Mouse (Mus musculus): ENCODE measurements around the gene Sctr.

The Sctr gene

DNA sequence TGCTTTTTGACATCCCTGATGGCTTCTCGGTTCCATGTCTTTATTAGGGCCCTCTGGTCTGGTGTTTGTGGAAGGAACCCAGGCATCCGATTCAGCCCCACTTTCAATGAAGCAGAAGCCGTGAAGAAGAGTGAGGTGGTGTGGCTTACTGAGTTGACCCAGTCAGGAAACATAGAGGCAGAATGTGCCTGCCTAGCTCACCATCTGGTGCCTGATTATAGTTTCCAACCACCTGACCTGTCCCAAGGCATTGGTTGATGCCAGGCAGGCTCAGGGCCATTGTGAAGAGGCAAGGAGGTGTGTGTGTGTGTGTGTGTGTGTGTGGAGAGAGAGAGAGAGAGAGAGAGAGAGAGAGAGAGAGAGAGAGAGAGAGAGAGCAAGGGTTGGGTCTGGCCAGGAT, 23.8 kb downstream of the Sctr start:
- no peak for DNase-seq

GRCm38 (mm10) chr1:120032804-120033468, 26.2 kb downstream of the Sctr start:
- DNase-seq = peak; percentile 90

- DNase-seq = no peak
Observed at GRCm38 (mm10) chr1:120033469-120033854, 26.8 kb downstream of the Sctr start.

GRCm38 (mm10) chr1:120034793-120035192, 28.1 kb downstream of the Sctr start:
- DNase-seq = no peak

- no peak for DNase-seq
Observed at GRCm38 (mm10) chr1:120035456-120036034, 28.9 kb downstream of the Sctr start.

DNA sequence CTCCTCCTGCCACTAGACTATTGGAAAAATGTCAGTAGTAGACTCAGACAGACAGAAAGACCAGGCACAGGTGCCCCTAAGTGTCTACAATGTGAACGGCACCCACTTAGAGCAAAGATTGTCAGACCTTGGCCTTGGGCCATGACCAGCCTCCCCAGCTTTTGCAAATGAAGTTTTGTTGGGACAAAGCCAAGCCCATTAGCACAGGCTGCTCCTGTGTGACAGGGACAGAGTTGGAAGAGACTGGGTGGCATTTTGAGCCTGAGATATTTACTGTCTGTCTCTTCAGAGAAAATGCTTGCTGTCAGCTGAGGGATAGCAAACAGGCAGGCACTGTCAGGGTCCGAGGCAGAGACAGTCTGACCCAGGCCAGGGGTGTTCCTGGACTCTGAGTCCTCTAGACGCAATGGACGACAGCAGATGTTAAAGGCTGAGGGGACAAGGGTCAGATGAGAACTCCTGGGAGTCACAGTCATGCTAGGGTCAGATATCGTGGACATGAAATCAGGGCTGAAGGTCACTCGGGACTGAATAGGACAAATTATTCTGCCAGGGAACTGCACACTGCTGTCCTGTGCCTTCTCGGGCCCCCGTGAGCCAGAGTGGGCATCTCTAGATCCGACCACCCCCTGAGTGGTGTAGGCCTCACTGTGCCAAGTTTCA, 30.5 kb downstream of the Sctr start:
- peak; percentile 68 for DNase-seq

DNA sequence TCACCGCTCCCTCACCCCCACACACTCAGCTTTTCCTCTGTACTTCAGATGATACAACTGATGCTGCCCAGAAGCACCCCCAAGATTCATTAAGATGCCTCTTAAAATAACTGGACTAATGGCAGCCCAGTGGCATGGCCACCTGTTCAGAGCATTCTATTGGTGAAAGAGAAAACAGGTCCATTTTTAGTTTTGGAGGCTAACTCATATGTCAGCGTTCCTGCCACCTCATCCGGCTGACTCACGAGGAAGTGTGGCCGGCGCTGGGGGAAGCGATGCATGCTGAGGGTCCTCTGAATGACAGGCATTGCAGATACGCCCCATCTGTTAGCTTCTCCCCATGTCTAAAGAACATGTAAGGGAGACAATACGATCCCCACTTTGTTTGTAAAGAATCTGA, 31.9 kb downstream of the Sctr start:
- no peak for DNase-seq

DNA sequence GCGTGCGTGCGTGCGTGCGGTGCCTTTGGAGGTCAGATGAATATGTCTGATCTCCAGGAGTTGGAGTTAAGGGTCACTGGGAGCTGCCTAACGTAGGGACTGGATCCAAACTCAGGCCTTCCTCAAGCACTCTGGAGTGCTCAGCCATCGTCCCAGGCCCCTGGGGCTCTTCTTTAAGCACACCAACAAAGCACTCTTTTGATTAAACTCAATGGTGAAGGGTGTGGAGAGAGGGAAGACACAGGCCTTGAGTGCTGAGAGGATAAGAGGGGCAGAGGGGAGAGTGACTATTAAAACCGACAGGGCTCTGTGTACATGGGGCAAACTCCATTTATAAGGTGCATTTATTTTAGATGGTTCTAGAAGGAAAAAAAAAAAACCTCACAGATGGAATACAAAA, 35.7 kb downstream of the Sctr start:
- DNase-seq = no peak

DNA sequence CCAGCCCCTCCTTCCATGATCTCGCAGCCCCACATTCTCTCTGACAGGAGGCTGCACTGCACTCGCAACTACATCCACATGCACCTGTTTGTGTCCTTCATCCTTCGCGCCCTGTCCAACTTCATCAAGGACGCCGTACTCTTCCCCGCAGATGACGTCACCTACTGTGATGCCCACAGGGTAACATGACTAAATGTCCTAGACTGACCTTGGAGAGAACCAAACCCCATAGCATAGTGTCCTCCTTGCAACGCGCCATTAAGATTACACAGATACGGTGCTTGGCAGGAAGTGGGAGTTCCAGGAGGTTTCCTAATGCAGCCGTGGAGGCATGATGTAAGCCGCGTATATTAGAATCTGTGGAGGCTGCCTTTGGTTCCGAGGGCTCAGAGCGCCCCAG, 37.9 kb downstream of the Sctr start:
- DNase-seq = no peak

- no peak for DNase-seq
Observed at GRCm38 (mm10) chr1:120047325-120047724, 40.6 kb downstream of the Sctr start.

GRCm38 (mm10) chr1:120051070-120051469, 44.4 kb downstream of the Sctr start:
- DNase-seq = no peak

- no peak for DNase-seq
Observed at GRCm38 (mm10) chr1:120054997-120055396, 48.3 kb downstream of the Sctr start.

DNA sequence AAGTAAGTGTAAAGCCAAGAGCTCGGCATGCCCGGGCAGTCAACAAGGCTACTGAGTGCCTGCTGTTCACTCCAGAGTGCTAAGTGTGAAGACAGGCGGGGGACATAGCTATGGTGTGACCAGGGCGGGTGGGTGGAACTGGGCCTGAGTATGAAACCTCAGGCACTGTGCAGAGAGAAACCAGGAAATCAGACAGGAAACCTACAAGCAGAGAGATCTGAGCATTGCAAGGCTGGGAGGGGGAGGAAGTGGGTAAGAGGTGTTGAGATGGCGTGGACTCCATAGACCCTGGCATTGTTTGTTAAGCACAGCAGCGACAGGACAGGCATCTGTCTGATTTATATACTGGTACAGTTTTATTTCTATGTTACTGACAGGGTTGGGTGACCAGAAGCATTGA, 48.8 kb downstream of the Sctr start:
- no peak for DNase-seq

GRCm38 (mm10) chr1:120056236-120056635, 49.5 kb downstream of the Sctr start:
- DNase-seq = no peak

GRCm38 (mm10) chr1:120057044-120057443, 50.4 kb downstream of the Sctr start:
- DNase-seq = peak; percentile 65

- DNase-seq = no peak
Observed at GRCm38 (mm10) chr1:120057674-120058430, 51.2 kb downstream of the Sctr start.

DNA sequence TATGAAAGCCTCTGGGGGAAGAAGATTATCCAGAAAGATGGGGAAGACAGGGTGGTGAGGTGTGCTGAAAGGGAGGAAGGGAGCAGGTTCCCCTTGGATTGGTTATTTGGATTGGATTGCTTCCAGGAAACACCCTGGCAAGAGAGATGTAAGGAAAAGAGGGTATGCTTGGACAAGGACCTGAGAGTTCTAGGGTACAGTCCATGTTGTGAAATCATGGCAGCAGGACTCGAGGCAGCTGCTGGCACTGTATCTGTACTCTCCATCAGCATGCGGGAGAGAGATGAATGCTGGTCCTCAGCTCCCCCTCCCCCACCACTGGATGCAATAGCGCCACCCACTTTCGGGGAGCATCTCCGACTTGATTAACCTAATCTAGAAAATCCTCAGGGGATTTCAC, 54.0 kb downstream of the Sctr start:
- no peak for DNase-seq

DNA sequence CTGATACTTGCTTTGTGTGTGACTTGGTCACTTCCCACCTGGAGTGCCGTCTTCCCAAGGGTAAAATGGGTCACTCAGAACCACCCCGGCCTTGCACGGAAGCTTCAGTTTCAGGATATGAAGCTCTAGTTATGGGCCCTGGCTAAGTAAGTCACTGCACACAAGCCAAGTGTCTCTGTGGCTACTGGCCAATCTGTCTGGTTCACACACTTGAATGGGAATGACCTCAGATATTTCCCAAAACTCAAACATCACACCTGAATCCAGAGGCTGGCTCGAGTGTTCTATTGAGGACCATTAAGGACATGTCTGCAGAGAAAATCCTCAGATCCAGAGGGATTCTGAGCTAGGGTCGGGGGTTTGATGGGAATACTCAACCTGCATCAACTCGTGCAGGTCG, 55.5 kb downstream of the Sctr start:
- DNase-seq = no peak

GRCm38 (mm10) chr1:120064036-120064682, 57.5 kb downstream of the Sctr start:
- DNase-seq = no peak

DNA sequence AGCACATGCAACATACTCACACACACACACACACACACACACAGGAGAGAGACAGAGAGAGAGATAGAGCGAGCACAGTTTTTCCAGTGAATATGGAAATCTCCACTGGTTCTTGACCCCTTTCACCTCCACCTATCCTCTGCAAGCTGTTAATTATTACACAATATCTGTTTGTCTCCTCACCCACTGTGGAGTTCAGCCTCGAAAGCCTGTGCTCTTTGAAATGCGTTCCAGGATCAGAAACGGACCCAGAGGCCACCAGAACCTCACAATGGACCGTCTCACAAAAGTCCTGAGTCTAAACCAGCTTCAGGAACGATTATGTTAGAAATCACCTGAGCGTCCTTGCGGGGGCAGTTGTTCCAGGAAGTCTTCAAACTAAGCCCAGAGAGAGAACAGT, 59.5 kb downstream of the Sctr start:
- no peak for DNase-seq

DNA sequence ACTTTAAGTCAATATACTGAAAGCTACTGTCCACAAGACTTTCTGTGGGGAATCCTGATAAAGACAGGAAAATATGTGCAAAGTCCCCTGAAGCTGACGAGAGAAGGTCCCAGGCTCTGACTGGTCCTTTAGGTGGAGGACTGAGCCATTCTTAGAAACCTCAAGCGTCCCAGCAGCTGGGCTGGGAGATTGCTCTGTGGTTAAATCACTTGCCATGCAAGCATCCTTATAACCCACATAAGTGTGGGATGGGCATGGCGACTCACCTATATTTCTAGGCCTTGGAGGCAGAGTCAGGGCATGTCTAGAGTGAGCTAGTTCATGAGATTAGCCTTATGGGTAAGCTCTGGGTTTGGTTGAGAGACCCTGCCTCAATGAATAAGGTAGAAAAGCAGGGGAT, 59.9 kb downstream of the Sctr start:
- DNase-seq = no peak

GRCm38 (mm10) chr1:120069120-120069519, 62.4 kb downstream of the Sctr start:
- DNase-seq = no peak

GRCm38 (mm10) chr1:120070168-120070567, 63.5 kb downstream of the Sctr start:
- peak; percentile 60 for DNase-seq
